Mouse (Mus musculus) heart, embryonic 14.5 days (tissue): Measurements from ENCODE around the gene Kif16b. TPM values are rescaled to one million over a fixed set of nuclear protein-coding genes. Genes with fewer than 3 reads are reported as not detected.
A peak's percentile ranks its signal among the peaks of the same experiment; 100 is the strongest.

ENCODE experiments used
- ATAC-seq: fragments of 200-750 bp; cut with Nextera tagmentation; 2 replicates; pipeline ENCODE4 v1.8.0; 2017; ENCODE audit warnings: low read depth, moderate TSS enrichment; ENCODE audit not compliant: insufficient number of reproducible peaks, insufficient read depth, low FRiP score
- H3K27ac ChIP-seq, 2 experiments: fragments of 200-500 bp in 1 of 2; fragments of 300-500 bp in 1 of 2; sonication (generic) in 1 of 2; replicated peaks in 1 of 2; 2 replicates each; pipeline ENCODE4 v1.5.1; 2012 to 2014; ENCODE audit warnings: low read depth in 2 of 2, low read length in 2 of 2, control low read depth in 1 of 2, mild to moderate bottlenecking in 1 of 2, mixed read lengths in 1 of 2; ENCODE audit not compliant: control insufficient read depth in 1 of 2, insufficient read depth in 1 of 2
- H3K27me3 ChIP-seq: fragments of 300-500 bp; sonication (generic); 2 replicates; pipeline ENCODE4 v1.6.1; 2014; ENCODE audit warnings: mild to moderate bottlenecking, low read length, control low read depth; ENCODE audit not compliant: control insufficient read depth, insufficient read depth
- H3K36me3 ChIP-seq: fragments of 300-500 bp; sonication (generic); 2 replicates; pipeline ENCODE4 v1.6.1; 2014; ENCODE audit warnings: mild to moderate bottlenecking, control low read depth, low read length, mixed read lengths; ENCODE audit not compliant: control insufficient read depth, insufficient read depth
- H3K4me1 ChIP-seq, 2 experiments: fragments of 200-500 bp in 1 of 2; fragments of 300-500 bp in 1 of 2; sonication (generic) in 1 of 2; 2 replicates each; pipeline ENCODE4 v1.6.1; 2012 to 2014; ENCODE audit warnings: low read length in 2 of 2, control low read depth in 1 of 2, mixed read lengths in 1 of 2; ENCODE audit not compliant: control insufficient read depth in 2 of 2, insufficient read depth in 2 of 2
- H3K4me2 ChIP-seq: fragments of 300-500 bp; sonication (generic); 2 replicates; pipeline ENCODE4 v1.6.1; 2014; ENCODE audit warnings: mild to moderate bottlenecking, low read length
- H3K4me3 ChIP-seq, 2 experiments: fragments of 200-500 bp in 1 of 2; fragments of 300-500 bp in 1 of 2; sonication (generic) in 1 of 2; 2 replicates each; pipeline ENCODE4 v1.5.1; 2012 to 2014; ENCODE audit warnings: low read length in 2 of 2, mild to moderate bottlenecking in 2 of 2, control low read depth in 1 of 2, low read depth in 1 of 2, moderate library complexity in 1 of 2; ENCODE audit not compliant: control insufficient read depth in 1 of 2, insufficient read depth in 1 of 2
- H3K9ac ChIP-seq: fragments of 300-500 bp; sonication (generic); 2 replicates; pipeline ENCODE4 v1.6.1; 2014; ENCODE audit warnings: mild to moderate bottlenecking, low read length
- H3K9me3 ChIP-seq: fragments of 300-500 bp; sonication (generic); 2 replicates; pipeline ENCODE4 v1.6.1; 2016; ENCODE audit warnings: low read length, control low read depth; ENCODE audit not compliant: control insufficient read depth
- WGBS: fragments of 180-500 bp; shearing (Covaris S2); extraction: QIAGEN DNeasy Blood & Tissue Kit; methylation state at CpG from one replicate; pipeline ENCODE4 v1.1.7; 2014; 5-methylcytosine and 5-hydroxymethylcytosine counted together
- polyA plus RNA-seq: library from polyadenylated mRNA; unstranded; fragments of >200 nt; fragmentation: Nextera tagmentation; extraction: Ambion mirVana; gene quantifications from 2 replicates; pipeline ENCODE4 v1.2.1, GENCODE M21; 2014

Gene Kif16b
- polyA plus RNA-seq, 1 experiment from 2014 or later = 10.4 TPM

GRCm38 (mm10) chr2:142712727-142713126 is 188.6 kb downstream of the Kif16b start:
- Histone ChIP-seq H3K4me1 (peaks cover 0 to 11% of the 10 kb centered on the region in 2 experiments; a peak in 3 of 4 replicates), H3K27me3 (no peaks in the 10 kb centered on the region), H3K36me3 (peaks cover 20% of the 10 kb centered on the region), H3K4me2 (no peak overlapping the region), H3K27ac (no peak overlapping the region), H3K9me3 (no peaks in the 10 kb centered on the region), H3K9ac (no peak overlapping the region), H3K4me3 (no peak overlapping the region)
- no peak for ATAC-seq
- WGBS = 88% methylated on average over 11 of the region's 11 CpGs

DNA sequence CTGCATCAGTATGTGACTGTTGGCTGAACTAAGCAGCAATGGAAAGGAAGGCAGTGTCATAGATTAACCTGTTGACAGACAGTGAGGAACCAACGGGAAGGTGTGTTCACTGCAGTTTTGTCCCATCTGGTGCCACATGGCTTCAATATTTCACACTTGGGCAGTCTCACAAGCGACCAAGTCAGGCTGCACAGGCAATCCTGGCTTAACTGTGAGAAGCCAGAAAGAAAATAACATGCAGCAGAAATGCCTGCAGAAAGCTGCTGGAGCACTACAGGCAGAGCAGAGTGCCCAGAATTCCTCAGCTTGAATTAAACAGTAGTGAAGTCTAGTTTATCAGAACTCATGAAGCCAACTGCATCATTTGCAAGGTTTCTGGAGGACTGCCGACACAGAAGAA is 192.0 kb downstream of the Kif16b start:
- Histone ChIP-seq H3K36me3 (peaks cover 20% of the 10 kb centered on the region), H3K27me3 (no peaks in the 10 kb centered on the region), H3K9me3 (no peaks in the 10 kb centered on the region), H3K4me3 (no peak overlapping the region), H3K4me2 (no peak overlapping the region), H3K4me1 (no peaks in the 10 kb centered on the region; a peak in 1 of 4 replicates), H3K9ac (no peak overlapping the region), H3K27ac (no peak overlapping the region)
- 70% methylated on average over 3 of the region's 3 CpGs for WGBS
- ATAC-seq = no peak

DNA sequence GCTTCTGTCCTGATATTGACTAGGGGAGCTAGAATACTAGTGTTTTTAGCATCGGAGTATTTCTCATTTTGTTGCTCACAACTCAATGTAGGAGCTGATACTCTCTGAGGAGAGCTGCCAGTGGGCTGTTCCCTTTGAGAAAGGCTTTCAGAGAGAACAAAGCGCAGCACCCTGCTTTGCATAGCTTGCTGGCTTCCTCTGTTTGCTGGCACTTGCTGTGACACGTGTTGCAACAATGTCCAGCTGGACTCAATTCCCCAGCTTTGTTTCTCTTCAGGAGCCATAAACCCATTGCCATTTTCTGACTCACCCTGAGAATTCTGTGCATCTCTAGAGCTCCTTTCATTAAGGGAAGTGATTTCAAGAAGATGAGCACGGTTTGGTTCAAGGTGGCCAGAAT is 200.6 kb downstream of the Kif16b start:
- Histone ChIP-seq H3K9me3 (no peaks in the 10 kb centered on the region), H3K27me3 (no peaks in the 10 kb centered on the region), H3K4me3 (no peak overlapping the region), H3K4me2 (no peak overlapping the region), H3K9ac (no peak overlapping the region), H3K27ac (no peak overlapping the region), H3K4me1 (peaks cover 5 to 10% of the 10 kb centered on the region in 2 experiments; a peak in 3 of 4 replicates), H3K36me3 (peaks cover 13% of the 10 kb centered on the region; the same call in 1 of the 2 replicates)
- 80% methylated on average over 4 of the region's 4 CpGs for WGBS
- no peak for ATAC-seq

GRCm38 (mm10) chr2:142698650-142699049 is 202.7 kb downstream of the Kif16b start:
- Histone ChIP-seq H3K4me3 (no peak overlapping the region), H3K4me1 (peaks cover 5 to 10% of the 10 kb centered on the region in 2 experiments; a peak in 3 of 4 replicates), H3K36me3 (peaks cover 13% of the 10 kb centered on the region; the same call in 1 of the 2 replicates), H3K27me3 (no peaks in the 10 kb centered on the region), H3K9ac (no peak overlapping the region), H3K9me3 (no peaks in the 10 kb centered on the region), H3K4me2 (no peak overlapping the region), H3K27ac (no peak overlapping the region)
- WGBS = 37% methylated on average over 3 of the region's 3 CpGs
- ATAC-seq = peak; percentile 78; the same call in 1 of the 2 replicates

GRCm38 (mm10) chr2:142694936-142695331 is 206.4 kb downstream of the Kif16b start:
- no peak for ATAC-seq
- no peak overlapping the region for H3K4me3 ChIP-seq
- H3K36me3 ChIP-seq = 0 out of 2 replicates have a peak, but pooled peaks cover 2% of the 10 kb centered on the region
- peaks cover 2 to 9% of the 10 kb centered on the region in 2 experiments; a peak in 2 of 4 replicates for H3K4me1 ChIP-seq
- H3K4me2 ChIP-seq = no peak overlapping the region
- H3K27me3 ChIP-seq = no peaks in the 10 kb centered on the region
- H3K9ac ChIP-seq = no peak overlapping the region
- no peaks in the 10 kb centered on the region for H3K9me3 ChIP-seq
- no peak overlapping the region for H3K27ac ChIP-seq
- WGBS = 97% methylated on average over 1 of the region's 1 CpGs

DNA sequence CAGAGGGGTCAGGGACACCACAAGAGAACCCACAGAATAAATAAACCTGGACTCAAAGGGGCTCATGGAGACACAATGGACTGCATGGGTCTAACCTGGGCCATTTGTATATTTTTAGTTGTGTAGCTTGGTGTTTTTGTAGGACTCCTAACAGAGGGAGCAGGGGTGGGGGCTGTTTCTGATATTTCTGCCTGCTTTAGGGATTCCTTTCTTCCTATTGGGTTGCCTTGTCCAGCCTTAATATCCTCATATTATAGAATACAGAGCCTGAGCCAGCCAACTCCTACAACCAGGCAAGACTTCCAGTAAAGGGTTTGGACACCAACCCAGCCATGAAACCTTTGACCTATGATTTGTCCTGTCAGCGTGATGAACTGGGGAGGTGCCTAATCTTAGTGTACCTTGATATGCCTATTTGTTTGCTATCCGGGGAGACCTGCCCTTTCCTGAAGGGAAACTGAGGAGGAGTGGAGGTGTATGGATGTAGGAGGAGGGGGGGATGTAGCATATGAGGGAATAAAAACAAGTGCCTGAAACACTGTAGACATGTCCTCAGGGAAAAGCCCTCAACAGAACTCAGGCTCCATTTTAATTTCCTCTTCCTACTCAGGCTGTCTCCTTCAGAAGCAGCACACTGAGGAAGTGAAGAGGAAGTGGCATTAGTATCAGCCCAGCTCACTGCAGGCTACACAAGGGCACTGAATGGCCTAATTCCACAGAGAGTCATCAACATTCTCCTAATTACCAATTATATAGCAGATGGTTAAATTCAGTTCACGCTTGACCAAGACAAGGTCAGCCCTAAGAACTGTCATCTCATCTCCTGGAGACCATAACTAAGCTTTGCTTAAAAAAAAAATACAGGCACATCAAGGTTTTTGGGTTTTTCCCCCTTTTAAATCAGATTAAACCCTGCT is 207.1 kb downstream of the Kif16b start:
- no peak overlapping the region for H3K27ac ChIP-seq
- no peak overlapping the region for H3K4me2 ChIP-seq
- H3K4me3 ChIP-seq = no peak overlapping the region
- H3K36me3 ChIP-seq = no peaks in the 10 kb centered on the region
- H3K9ac ChIP-seq = no peak overlapping the region
- peaks cover 2 to 7% of the 10 kb centered on the region in 2 experiments; a peak in 2 of 4 replicates for H3K4me1 ChIP-seq
- no peaks in the 10 kb centered on the region for H3K9me3 ChIP-seq
- 81% methylated on average over 3 of the region's 3 CpGs for WGBS
- ATAC-seq = no peak
- no peaks in the 10 kb centered on the region for H3K27me3 ChIP-seq

DNA sequence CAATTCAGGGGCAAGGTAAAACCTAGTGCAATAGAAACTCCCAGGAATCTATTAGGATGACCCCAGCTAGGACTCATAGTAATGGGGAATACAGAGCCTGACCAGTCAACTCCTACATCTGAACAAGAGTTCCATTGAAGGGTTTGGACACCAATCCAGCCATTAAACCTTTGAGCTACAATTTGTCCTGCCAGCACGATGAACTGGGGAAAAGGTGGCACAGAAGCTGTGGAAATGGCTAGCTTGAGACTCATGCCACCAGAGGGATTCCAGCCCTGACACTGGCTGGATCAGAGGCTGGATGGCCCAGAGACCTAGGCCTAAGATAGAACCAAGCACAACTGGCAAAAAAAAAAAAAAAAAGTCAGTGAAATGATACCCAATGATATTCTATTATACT is 207.9 kb downstream of the Kif16b start:
- Histone ChIP-seq H3K27me3 (no peaks in the 10 kb centered on the region), H3K4me3 (no peak overlapping the region), H3K9me3 (no peaks in the 10 kb centered on the region), H3K4me1 (peaks cover 2 to 3% of the 10 kb centered on the region in 2 experiments; a peak in 2 of 4 replicates), H3K4me2 (no peak overlapping the region), H3K36me3 (no peaks in the 10 kb centered on the region), H3K27ac (no peak overlapping the region), H3K9ac (no peak overlapping the region)
- 92% methylated on average over 1 of the region's 1 CpGs for WGBS
- no peak for ATAC-seq
